ENCODE assay signal across 11 mouse cellular contexts in genomic region chr5:85239509-85240031, GRCm38 (mm10).
DNase-seq lines count a peak whose midpoint lies in the region; ATAC-seq lines count a peak whose summit lies in the region.
"Had no signal": no experiment of that assay in that cellular context is flagged by ENCODE, and none has a peak within 500 bp of the region (broad histone marks: within the 10 kb centered on the region; RNA-seq: fewer than 3 reads in every experiment).

No protein-coding gene starts in this region.

- H3K4me3 ChIP-seq in hindbrain, embryonic 10.5 days = no peak overlapping the region
- no peak overlapping the region for H3K4me3 ChIP-seq in midbrain, embryonic 15.5 days
- H3K4me3 ChIP-seq: erythroblast, embryonic 14.5 days had no signal

- H3K27ac ChIP-seq in hindbrain, embryonic 10.5 days = no peak overlapping the region
- H3K27ac ChIP-seq in midbrain, embryonic 15.5 days = no peak overlapping the region

- 62% methylated on average over 3 of the region's 3 CpGs for WGBS in hindbrain, embryonic 10.5 days
- 24% methylated on average over 3 of the region's 3 CpGs for WGBS in midbrain, embryonic 15.5 days

- H3K4me1 ChIP-seq in hindbrain, embryonic 10.5 days (replicated peaks) = no peaks in the 10 kb centered on the region
- H3K4me1 ChIP-seq in midbrain, embryonic 15.5 days = no peaks in the 10 kb centered on the region

- H3K9me3 ChIP-seq in hindbrain, embryonic 10.5 days = no peaks in the 10 kb centered on the region
- no peaks in the 10 kb centered on the region for H3K9me3 ChIP-seq in midbrain, embryonic 15.5 days

- H3K27me3 ChIP-seq in hindbrain, embryonic 10.5 days (ENCODE audit: insufficient read depth, poor library complexity, severe bottlenecking) = no peaks in the 10 kb centered on the region
- no peaks in the 10 kb centered on the region for H3K27me3 ChIP-seq in midbrain, embryonic 15.5 days (replicated peaks)

- peak; percentile 8 to 28 for DNase-seq in cerebellum, postnatal 25 days
- DNase-seq in MN1 (ENCODE audit: low spot score) = peak; percentile 72
- peak; percentile 20 for DNase-seq in hindbrain, embryonic 10.5 days (ENCODE audit: low spot score)
- DNase-seq in heart, postnatal 14 days = no peak
- DNase-seq in spleen, postnatal 10 days (ENCODE audit: low spot score in 2 of 2) = no peak
- DNase-seq in spleen, adult 18-20 months = no peak
- DNase-seq: thymus, postnatal 36 days had no signal

- ATAC-seq in cerebellum, adult (ENCODE audit: insufficient number of reproducible peaks, low FRiP score, low TSS enrichment) = no peak
- ATAC-seq in midbrain, embryonic 15.5 days (replicated peaks) = peak; percentile 95
- ATAC-seq: intestine, embryonic 16.5 days had no signal

- intact Hi-C loops in heart, postnatal 14 days (cut with DNase I) = no loop called here

- H3K9ac ChIP-seq in midbrain, embryonic 15.5 days = no peak overlapping the region

- no peak overlapping the region for H3K4me2 ChIP-seq in midbrain, embryonic 15.5 days

- no peaks in the 10 kb centered on the region for H3K36me3 ChIP-seq in hindbrain, embryonic 10.5 days
- no peaks in the 10 kb centered on the region for H3K36me3 ChIP-seq in midbrain, embryonic 15.5 days (replicated peaks)

Comparison
In these comparisons a context has a peak if more than half of its experiments do, and no peak if none do; other contexts are left out.
1. DNase-seq: peak in cerebellum, postnatal 25 days (2 of 2), MN1 (single experiment) and hindbrain, embryonic 10.5 days (single experiment); none in heart, postnatal 14 days (0 of 2), spleen, postnatal 10 days (0 of 2) and spleen, adult 18-20 months (0 of 2).